Mouse (Mus musculus): Measurements from ENCODE around the gene Mettl23. TPM values are rescaled to one million over a fixed set of nuclear protein-coding genes. Genes with fewer than 3 reads are reported as not detected.
"Not testable (repeated sequence)": the region's sequence is repeated elsewhere in the genome, so short reads cannot be mapped to it uniquely, and the experiment has no call there.

Mettl23 gene
- polyA plus RNA-seq, 1 experiment = 32.7 TPM

GRCm38 (mm10) chr11:116884061-116884460 is 41.0 kb downstream of the Mettl23 start:
- Histone ChIP-seq H3K27ac (ENCODE audit: insufficient read depth, low read length) (no peak overlapping the region), H3K4me1 (ENCODE audit: control insufficient read depth, insufficient read depth, low read length) (no peaks in the 10 kb centered on the region), H3K4me3 (ENCODE audit: insufficient read depth, low read length) (no peak overlapping the region)
- TF ChIP-seq CTCF (IDR thresholded peaks at IDR 0.05; ENCODE audit: extremely low read depth, insufficient read depth, low read length) (no peak), POLR2A (IDR thresholded peaks at IDR 0.05; ENCODE audit: extremely low read depth, insufficient read depth, low read length) (no peak)

GRCm38 (mm10) chr11:116885275-116886151 is 42.4 kb downstream of the Mettl23 start:
- no peaks in the 10 kb centered on the region for H3K4me1 ChIP-seq (ENCODE audit: control insufficient read depth, insufficient read depth, low read length)
- H3K4me3 ChIP-seq (ENCODE audit: insufficient read depth, low read length) = peak overlapping the region; percentile 27
- peak; percentile 92 for TF ChIP-seq CTCF (IDR thresholded peaks at IDR 0.05; ENCODE audit: extremely low read depth, insufficient read depth, low read length)
- TF ChIP-seq POLR2A (IDR thresholded peaks at IDR 0.05; ENCODE audit: extremely low read depth, insufficient read depth, low read length) = no peak
- no peak overlapping the region for H3K27ac ChIP-seq (ENCODE audit: insufficient read depth, low read length)

- no peak for TF ChIP-seq POLR2A (IDR thresholded peaks at IDR 0.05; ENCODE audit: extremely low read depth, insufficient read depth, low read length)
- TF ChIP-seq CTCF (IDR thresholded peaks at IDR 0.05; ENCODE audit: extremely low read depth, insufficient read depth, low read length) = no peak
- no peaks in the 10 kb centered on the region for H3K4me1 ChIP-seq (ENCODE audit: control insufficient read depth, insufficient read depth, low read length)
- H3K27ac ChIP-seq (ENCODE audit: insufficient read depth, low read length) = no peak overlapping the region
- H3K4me3 ChIP-seq (ENCODE audit: insufficient read depth, low read length) = no peak overlapping the region
Observed at GRCm38 (mm10) chr11:116887136-116887535, 44.1 kb downstream of the Mettl23 start.

GRCm38 (mm10) chr11:116893532-116894442 is 50.7 kb downstream of the Mettl23 start:
- Histone ChIP-seq H3K27ac (ENCODE audit: insufficient read depth, low read length) (no peak overlapping the region), H3K4me3 (ENCODE audit: insufficient read depth, low read length) (no peak overlapping the region), H3K4me1 (ENCODE audit: control insufficient read depth, insufficient read depth, low read length) (no peaks in the 10 kb centered on the region)
- TF ChIP-seq POLR2A (IDR thresholded peaks at IDR 0.05; ENCODE audit: extremely low read depth, insufficient read depth, low read length) (no peak), CTCF (IDR thresholded peaks at IDR 0.05; ENCODE audit: extremely low read depth, insufficient read depth, low read length) (peak; percentile 14; the same call in 1 of the 2 replicates)

GRCm38 (mm10) chr11:116895402-116895801 is 52.3 kb downstream of the Mettl23 start:
- H3K4me1 ChIP-seq (ENCODE audit: control insufficient read depth, insufficient read depth, low read length) = no peaks in the 10 kb centered on the region
- no peak overlapping the region for H3K4me3 ChIP-seq (ENCODE audit: insufficient read depth, low read length)
- TF ChIP-seq POLR2A (IDR thresholded peaks at IDR 0.05; ENCODE audit: extremely low read depth, insufficient read depth, low read length) = no peak
- no peak for TF ChIP-seq CTCF (IDR thresholded peaks at IDR 0.05; ENCODE audit: extremely low read depth, insufficient read depth, low read length)
- H3K27ac ChIP-seq (ENCODE audit: insufficient read depth, low read length) = no peak overlapping the region

GRCm38 (mm10) chr11:116899247-116899646 is 56.2 kb downstream of the Mettl23 start:
- H3K4me3 ChIP-seq (ENCODE audit: insufficient read depth, low read length) = no peak overlapping the region
- TF ChIP-seq POLR2A (IDR thresholded peaks at IDR 0.05; ENCODE audit: extremely low read depth, insufficient read depth, low read length) = no peak
- no peak for TF ChIP-seq CTCF (IDR thresholded peaks at IDR 0.05; ENCODE audit: extremely low read depth, insufficient read depth, low read length)
- no peaks in the 10 kb centered on the region for H3K4me1 ChIP-seq (ENCODE audit: control insufficient read depth, insufficient read depth, low read length)
- H3K27ac ChIP-seq (ENCODE audit: insufficient read depth, low read length) = no peak overlapping the region

GRCm38 (mm10) chr11:116902588-116902987 is 59.5 kb downstream of the Mettl23 start:
- H3K27ac ChIP-seq (ENCODE audit: insufficient read depth, low read length); H3K4me1 ChIP-seq (ENCODE audit: control insufficient read depth, insufficient read depth, low read length); H3K4me3 ChIP-seq (ENCODE audit: insufficient read depth, low read length): not testable (repeated sequence)

Other genes starting within 250 kb of the Mettl23 start
- gene Rhbdf2, start 216.3 kb upstream of the Mettl23 start, polyA plus RNA-seq (2012; rRNA removed) = 1.8 and 2.1 TPM in 2 replicates
- gene Prcd, start 189.7 kb upstream of the Mettl23 start, polyA plus RNA-seq (2012; rRNA removed) = 8.2 and 8.4 TPM in 2 replicates
- gene Cygb, start 189.0 kb upstream of the Mettl23 start, polyA plus RNA-seq (2012; rRNA removed) = 49.6 and 49.8 TPM in 2 replicates
- 0.04 TPM in 1 of 2 replicates, not detected in the other for gene St6galnac1, start 67.8 kb upstream of the Mettl23 start, polyA plus RNA-seq (2012; rRNA removed)
- 17.5 and 17.8 TPM in 2 replicates for gene Mxra7, start 15.2 kb upstream of the Mettl23 start, polyA plus RNA-seq (2012; rRNA removed)
- 23.6 and 24.3 TPM in 2 replicates for gene Jmjd6, start 171 bp downstream of the Mettl23 start, polyA plus RNA-seq (2012; rRNA removed)
- gene Mfsd11, start 9.2 kb downstream of the Mettl23 start, polyA plus RNA-seq (2012; rRNA removed) = 34.8 and 39.8 TPM in 2 replicates
- gene Srsf2, start 9.8 kb downstream of the Mettl23 start, polyA plus RNA-seq (2012; rRNA removed) = 275 and 286 TPM in 2 replicates
- 56.9 and 62.1 TPM in 2 replicates for gene Mgat5b, start 75.6 kb downstream of the Mettl23 start, polyA plus RNA-seq (2012; rRNA removed)

All from cortical plate, adult 2 months (tissue).